19 mouse cellular contexts compared by ENCODE assay signal in the genomic region with DNA sequence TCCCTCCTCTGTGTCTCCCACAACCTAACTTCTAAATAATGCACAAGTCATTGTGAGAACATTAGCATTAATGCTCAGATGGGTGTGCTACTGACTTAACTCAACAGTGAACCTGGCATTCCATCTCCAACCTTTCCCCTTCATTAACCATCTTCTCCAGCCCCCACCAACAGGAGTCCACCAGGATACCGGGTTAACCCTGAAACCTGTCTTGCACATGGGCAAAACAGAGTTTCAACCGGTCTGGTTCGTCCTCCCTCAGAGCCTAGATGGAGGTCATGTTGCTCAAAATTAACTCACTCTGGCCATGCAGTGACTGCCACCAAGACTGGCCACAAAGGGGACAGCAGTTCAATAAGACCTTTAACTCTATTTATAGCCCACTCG.
DNase-seq lines count a peak whose midpoint lies in the region; ATAC-seq lines count a peak whose summit lies in the region.
"Had no signal": no experiment of that assay in that cellular context is flagged by ENCODE, and none has a peak within 500 bp of the region (broad histone marks: within the 10 kb centered on the region; RNA-seq: fewer than 3 reads in every experiment).

No protein-coding gene starts in this region.

- no peaks in the 10 kb centered on the region for H3K36me3 ChIP-seq in heart, embryonic 12.5 days
- no peaks in the 10 kb centered on the region for H3K36me3 ChIP-seq in neural tube, embryonic 14.5 days (ENCODE audit: control insufficient read depth, insufficient read depth, low read length)
- no peaks in the 10 kb centered on the region for H3K36me3 ChIP-seq in limb, embryonic 15.5 days
- H3K36me3 ChIP-seq: embryonic facial prominence, embryonic 12.5 days; lung, embryonic 15.5 days; neural tube, embryonic 13.5 days had no signal

- H3K27me3 ChIP-seq in heart, embryonic 12.5 days (replicated peaks): no peaks in the 10 kb centered on the region
- H3K27me3 ChIP-seq in neural tube, embryonic 14.5 days (ENCODE audit: control insufficient read depth, insufficient read depth, low read length): no peaks in the 10 kb centered on the region
- no peaks in the 10 kb centered on the region for H3K27me3 ChIP-seq in limb, embryonic 15.5 days
- H3K27me3 ChIP-seq: CH12.LX; embryonic facial prominence, embryonic 12.5 days; forebrain, embryonic 13.5 days; lung, embryonic 15.5 days; neural tube, embryonic 13.5 days had no signal

- WGBS in heart, embryonic 12.5 days: 67% methylated on average over 4 of the region's 4 CpGs
- 52% methylated on average over 4 of the region's 4 CpGs for WGBS in neural tube, embryonic 14.5 days
- WGBS in limb, embryonic 15.5 days: 59% methylated on average over 4 of the region's 4 CpGs

- H3K4me3 ChIP-seq in heart, embryonic 12.5 days: no peak overlapping the region
- no peak overlapping the region for H3K4me3 ChIP-seq in neural tube, embryonic 14.5 days (ENCODE audit: low read depth, low read length)
- no peak overlapping the region for H3K4me3 ChIP-seq in limb, embryonic 15.5 days
- H3K4me3 ChIP-seq: embryonic facial prominence, embryonic 12.5 days; erythroblast, embryonic 14.5 days; forebrain, embryonic 13.5 days; lung, embryonic 15.5 days; neural tube, embryonic 13.5 days had no signal

- H3K4me1 ChIP-seq in heart, embryonic 12.5 days (replicated peaks): peaks cover 21% of the 10 kb centered on the region
- peaks cover 9% of the 10 kb centered on the region; the same call in 1 of the 2 replicates for H3K4me1 ChIP-seq in neural tube, embryonic 14.5 days (ENCODE audit: control insufficient read depth, insufficient read depth, low read length)
- H3K4me1 ChIP-seq in limb, embryonic 15.5 days: peaks cover 18% of the 10 kb centered on the region

- H3K9me3 ChIP-seq in heart, embryonic 12.5 days (replicated peaks): no peaks in the 10 kb centered on the region
- H3K9me3 ChIP-seq in neural tube, embryonic 14.5 days (ENCODE audit: control insufficient read depth, low read length): no peaks in the 10 kb centered on the region
- no peaks in the 10 kb centered on the region for H3K9me3 ChIP-seq in limb, embryonic 15.5 days
- H3K9me3 ChIP-seq: embryonic facial prominence, embryonic 12.5 days; forebrain, embryonic 13.5 days; lung, embryonic 15.5 days; neural tube, embryonic 13.5 days had no signal

- DNase-seq in heart, adult 9 months (ENCODE audit: low spot score in 2 of 2): no peak
- no peak for DNase-seq in neural tube, embryonic 10.5 days (ENCODE audit: extremely low spot score, low spot score)
- peak; percentile 58 for DNase-seq in kidney, postnatal 10 days
- DNase-seq in MN1 (ENCODE audit: low spot score): no peak
- DNase-seq in embryo, embryonic 9.5 days (ENCODE audit: extremely low spot score): no peak

- H3K27ac ChIP-seq in heart, embryonic 12.5 days (ENCODE audit: poor library complexity, severe bottlenecking): 0 out of 2 replicates have a peak overlapping the region, but pooled peaks have one; percentile 31
- no peak overlapping the region for H3K27ac ChIP-seq in neural tube, embryonic 14.5 days (ENCODE audit: low read depth, low read length)
- H3K27ac ChIP-seq in limb, embryonic 15.5 days: 0 out of 2 replicates have a peak overlapping the region, but pooled peaks have one; percentile 19
- H3K27ac ChIP-seq: embryonic facial prominence, embryonic 12.5 days; forebrain, embryonic 13.5 days; liver, embryonic 14.5 days; lung, embryonic 15.5 days; macrophage; neural tube, embryonic 13.5 days had no signal

- H3K4me2 ChIP-seq in heart, embryonic 12.5 days: no peak overlapping the region
- H3K4me2 ChIP-seq in neural tube, embryonic 14.5 days (ENCODE audit: low read depth, low read length): no peak overlapping the region
- H3K4me2 ChIP-seq in limb, embryonic 15.5 days: no peak overlapping the region
- H3K4me2 ChIP-seq: embryonic facial prominence, embryonic 12.5 days; forebrain, embryonic 13.5 days; lung, embryonic 15.5 days; midbrain, embryonic 11.5 days; neural tube, embryonic 13.5 days had no signal

- ATAC-seq in heart, embryonic 12.5 days (ENCODE audit: insufficient number of reproducible peaks, low FRiP score): no peak
- no peak for ATAC-seq in neural tube, embryonic 14.5 days (ENCODE audit: low read depth)
- no peak for ATAC-seq in limb, embryonic 15.5 days (ENCODE audit: insufficient number of reproducible peaks, low FRiP score, low TSS enrichment, low read depth)
- ATAC-seq: forebrain, embryonic 13.5 days; hindbrain, embryonic 16.5 days; intestine, embryonic 16.5 days had no signal

- no peak overlapping the region for H3K9ac ChIP-seq in heart, embryonic 12.5 days
- 0 out of 2 replicates have a peak overlapping the region, but pooled peaks have one; percentile 34 for H3K9ac ChIP-seq in neural tube, embryonic 14.5 days (replicated peaks; ENCODE audit: low read depth, low read length)
- H3K9ac ChIP-seq in limb, embryonic 15.5 days: no peak overlapping the region
- H3K9ac ChIP-seq: embryonic facial prominence, embryonic 12.5 days; forebrain, embryonic 13.5 days; liver, embryonic 14.5 days; lung, embryonic 15.5 days; neural tube, embryonic 13.5 days had no signal
